Mouse (Mus musculus) adrenal gland, adult (tissue): Measurements from ENCODE around the gene Abi3.
A peak's percentile ranks its signal among the peaks of the same experiment; 100 is the strongest.
"Not testable (repeated sequence)": the region's sequence is repeated elsewhere in the genome, so short reads cannot be mapped to it uniquely, and the experiment has no call there.

Source experiments
- DNase-seq, 2 experiments: peaks; one replicate each; pipeline ENCODE4 v3.0.0; 2022 to 2023; ENCODE audit warnings: low spot score in 1 of 2; ENCODE audit not compliant: inconsistent age in 2 of 2

The Abi3 gene

GRCm38 (mm10) chr11:95842074-95842681 is at the start of gene Abi3:
Abi3 (minus strand) TSS chr11:95842476.
- DNase-seq: peak; percentile 51 to 78

DNA sequence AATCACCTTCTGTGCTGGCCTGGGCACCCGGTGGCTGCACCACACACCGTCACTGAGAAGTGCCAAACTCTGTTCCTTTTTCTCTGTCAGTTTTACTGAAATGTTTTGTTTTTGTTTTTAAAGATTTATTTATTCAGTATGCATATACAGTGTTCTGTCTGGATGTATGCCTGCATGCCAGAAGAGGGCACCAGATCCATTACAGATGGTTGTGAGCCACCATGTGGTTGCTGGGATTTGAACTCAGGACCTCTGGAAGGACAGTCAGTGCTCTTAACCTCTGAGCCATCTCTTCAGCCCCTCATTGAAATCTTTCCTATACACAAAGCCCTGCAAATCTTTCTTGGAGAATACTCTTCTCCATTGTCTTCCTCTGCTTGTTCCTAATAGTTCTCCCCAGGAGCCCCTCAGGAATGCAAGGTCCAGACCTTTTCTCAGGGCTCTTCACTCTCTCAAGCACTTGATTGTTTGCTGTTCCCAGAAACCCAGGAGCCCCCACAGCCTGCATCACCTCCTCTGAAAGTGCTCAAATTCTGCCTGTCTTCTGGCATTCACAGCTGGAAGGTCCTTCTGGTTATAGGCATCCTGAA is 48.3 kb upstream of the Abi3 start:
- no peak for DNase-seq

GRCm38 (mm10) chr11:95879861-95880260 is 37.6 kb upstream of the Abi3 start:
- not testable (repeated sequence) for DNase-seq

DNA sequence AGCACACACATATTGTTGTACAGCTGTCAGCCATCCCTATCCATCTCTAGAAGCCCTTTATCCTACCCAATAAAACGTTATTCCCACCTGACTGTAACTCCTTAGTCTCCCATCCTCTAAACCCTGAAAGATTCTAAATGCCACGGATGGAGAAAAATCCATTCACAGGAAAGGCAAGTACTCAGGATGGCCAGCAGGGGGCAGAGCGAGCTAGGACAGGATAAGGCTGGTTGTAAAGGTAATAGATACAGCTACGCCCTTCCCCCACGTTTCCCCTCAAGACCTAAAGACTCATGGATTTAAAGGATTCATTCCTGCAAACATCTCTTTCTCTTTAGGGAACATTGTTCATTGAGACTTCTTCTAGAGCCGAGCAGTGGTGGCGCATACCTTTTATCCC is 34.0 kb upstream of the Abi3 start:
- peak; percentile 49 to 76 for DNase-seq

- DNase-seq: peak in 1 of 2 experiments; percentile 24
Measured at GRCm38 (mm10) chr11:95875804-95876203, 33.5 kb upstream of the Abi3 start.

GRCm38 (mm10) chr11:95869918-95870470 is 27.7 kb upstream of the Abi3 start:
- DNase-seq: no peak

DNA sequence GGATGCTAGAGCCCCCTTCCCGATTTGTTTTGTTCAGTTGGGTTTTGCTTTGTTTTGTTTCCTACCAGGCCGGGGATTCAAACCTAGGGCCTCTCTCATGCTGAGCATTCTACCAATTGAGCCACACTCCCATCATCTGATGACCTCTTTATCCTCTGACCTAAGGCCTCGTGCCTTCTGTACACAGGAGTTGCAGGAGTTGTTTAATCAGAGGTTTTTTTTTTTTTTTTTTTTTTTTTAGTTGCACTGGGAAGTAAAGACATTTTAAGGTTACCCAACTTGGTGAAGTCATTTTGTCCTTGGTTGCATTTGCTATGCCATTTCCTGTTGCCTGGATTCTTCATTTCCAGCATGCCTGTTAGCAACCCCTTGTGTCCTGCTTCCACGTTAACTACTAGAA is 27.2 kb upstream of the Abi3 start:
- DNase-seq: no peak

DNA sequence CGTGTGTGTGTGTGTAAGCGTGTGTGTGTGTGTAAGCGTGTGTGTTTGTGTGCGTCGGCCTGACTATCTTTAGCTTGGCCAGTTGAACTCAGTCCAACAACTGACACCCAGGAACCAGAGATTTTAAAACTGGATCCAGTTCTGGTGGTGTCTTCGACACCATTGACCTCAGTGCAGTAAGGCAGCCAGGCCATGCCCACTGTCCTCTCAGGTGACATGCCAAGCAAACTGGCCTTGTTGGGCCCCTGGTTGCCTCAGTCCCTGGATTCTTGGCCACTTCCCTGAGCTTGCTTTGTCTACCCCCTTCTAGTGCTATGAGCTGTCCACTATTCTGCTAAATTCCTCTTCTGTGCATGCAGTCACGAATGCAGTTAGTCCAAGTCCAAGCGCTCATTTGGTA is 19.1 kb upstream of the Abi3 start:
- no peak for DNase-seq

DNA sequence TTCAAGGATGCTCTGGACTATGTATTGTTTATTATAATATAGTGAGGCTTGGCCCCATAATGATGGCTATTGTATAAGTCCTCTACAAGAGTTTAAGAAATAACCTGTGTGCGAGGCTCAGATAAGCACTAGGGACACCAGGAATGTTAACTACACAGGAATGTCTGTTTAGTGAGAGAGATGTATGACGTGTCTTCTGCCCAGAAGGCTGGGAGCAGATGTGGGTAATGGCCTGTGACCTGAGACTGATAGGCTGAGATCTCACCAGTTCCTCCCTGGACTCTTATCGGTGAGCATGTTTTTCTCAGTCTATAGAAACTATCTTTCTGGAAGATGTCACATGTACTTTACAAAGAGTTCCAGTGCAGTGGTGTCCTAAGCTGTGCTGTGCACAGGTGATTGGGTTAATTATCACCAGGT is 17.8 kb upstream of the Abi3 start:
- peak in 1 of 2 experiments; percentile 15 for DNase-seq

DNA sequence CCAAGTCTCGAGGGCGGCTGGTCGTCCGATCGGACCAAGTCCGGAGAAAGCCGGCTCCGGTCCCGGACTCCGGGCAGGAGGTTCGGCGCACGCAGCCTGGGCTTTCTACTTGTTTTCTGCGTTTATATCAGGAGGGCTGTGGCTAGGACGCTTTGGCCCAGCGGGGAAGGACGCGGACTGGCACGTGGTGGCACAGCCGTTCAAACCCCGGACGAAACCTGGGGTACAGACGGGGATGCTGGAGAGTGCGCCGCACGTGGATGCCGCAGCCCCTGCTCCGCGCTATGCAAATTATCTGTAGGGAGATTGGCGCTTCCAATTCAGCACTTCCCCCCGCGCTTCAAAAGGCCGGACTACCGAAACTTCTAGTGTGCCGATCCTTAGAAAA is 17.2 kb upstream of the Abi3 start:
- DNase-seq: peak in 1 of 2 experiments; percentile 96

DNA sequence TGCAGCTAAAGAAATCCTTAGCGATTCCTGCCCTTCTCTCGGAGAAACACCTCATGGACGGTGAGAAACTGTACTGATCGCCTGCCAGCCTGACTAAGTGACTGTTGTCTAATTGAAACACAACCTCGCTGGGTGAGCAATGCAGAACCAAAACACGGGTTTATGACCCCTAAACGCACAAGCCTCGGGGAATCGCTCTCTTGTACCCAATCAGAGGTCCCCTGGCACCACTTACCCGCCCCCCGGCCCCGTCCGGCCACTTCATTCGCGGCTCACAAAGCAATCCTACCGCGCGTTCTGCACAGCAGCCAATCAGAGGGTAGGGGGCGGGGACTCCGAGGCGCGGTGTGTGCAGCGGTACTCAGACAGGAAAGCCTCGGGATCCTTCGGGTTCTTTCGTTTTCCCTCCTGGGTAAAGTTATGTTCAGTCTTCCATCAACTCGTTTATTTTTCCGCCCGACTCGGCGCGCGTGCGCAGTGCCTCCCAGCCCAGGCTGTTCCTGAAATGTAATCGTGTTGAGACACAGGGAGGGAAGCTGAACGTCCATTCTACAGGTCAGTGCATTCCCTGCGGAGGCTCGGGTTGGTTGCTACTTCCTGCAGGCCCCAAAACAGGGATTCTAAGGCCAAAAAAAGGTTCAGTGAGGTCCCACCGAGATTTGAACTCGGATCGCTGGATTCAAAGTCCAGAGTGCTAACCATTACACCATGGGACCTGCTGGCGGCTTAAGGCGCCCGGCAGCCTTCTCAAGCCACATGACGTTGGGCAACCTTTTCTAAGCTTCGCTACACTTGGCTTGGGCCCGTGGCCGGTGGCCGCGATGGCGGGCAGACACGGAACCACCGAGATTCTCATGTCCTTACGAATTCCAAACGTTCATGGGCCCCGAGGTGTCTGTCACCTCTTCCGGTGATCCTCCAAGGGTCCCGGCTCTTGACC is 16.5 kb upstream of the Abi3 start:
- peak; percentile 98 to 99 for DNase-seq

DNA sequence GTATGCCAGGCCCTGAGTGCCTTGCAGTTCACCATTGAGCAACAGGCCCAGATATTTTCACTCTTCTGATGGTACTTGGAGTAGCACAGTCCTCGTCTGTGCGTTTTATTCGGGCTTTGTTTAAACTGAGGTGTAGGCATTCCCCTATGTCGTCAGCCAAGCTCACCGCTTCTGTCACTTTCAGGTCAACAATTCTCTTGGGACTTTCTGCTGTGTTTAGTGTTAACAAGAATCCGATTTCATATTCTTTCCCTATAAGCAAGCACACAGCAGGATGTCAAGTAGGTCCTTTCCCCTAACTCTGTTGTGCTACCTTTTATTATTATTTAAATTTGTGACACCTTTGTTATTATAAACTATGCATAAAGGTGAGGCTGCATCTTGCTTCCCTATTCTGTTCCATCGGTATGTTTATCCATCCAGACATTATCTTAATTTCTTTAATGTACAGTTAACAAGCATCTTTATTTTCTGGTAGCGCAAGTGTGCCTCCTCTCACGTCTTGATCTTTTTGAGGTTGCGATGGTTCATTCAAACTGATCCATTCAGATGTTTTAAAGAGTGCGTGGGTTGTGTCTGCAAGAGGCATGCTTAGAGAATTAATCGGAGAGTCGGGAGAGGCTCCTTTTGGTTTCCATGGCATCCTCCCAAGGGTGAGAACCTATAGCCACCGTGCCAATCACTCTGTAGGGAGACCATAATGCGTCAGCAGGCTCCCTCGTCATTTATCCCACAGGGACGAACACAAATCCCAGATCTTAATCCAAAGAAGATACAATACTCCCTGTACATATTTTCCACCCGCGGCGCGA is 15.6 kb upstream of the Abi3 start:
- peak in 1 of 2 experiments; percentile 29 for DNase-seq

DNA sequence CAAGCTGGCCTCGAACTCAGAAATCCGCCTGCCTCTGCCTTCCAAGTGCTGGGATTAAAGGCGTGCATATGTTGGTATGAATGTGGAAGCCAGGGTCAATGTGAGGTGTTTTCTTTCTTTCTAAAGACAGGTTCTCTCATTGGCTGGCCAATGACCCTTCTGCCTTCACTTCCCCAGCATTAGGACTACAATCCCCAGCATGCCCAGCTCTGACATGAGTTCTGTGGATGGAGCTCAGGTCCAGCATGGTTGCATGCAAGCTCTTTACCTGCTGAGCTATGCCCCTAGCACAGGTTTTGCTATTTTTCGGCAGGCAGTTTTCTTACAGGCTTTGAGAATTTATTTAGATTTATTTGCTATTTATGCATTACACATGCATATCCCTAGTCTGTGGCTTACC is 15.0 kb upstream of the Abi3 start:
- DNase-seq: no peak

GRCm38 (mm10) chr11:95853684-95854083 is 11.4 kb upstream of the Abi3 start:
- DNase-seq: peak; percentile 80 to 92

- peak in 1 of 2 experiments; percentile 62 for DNase-seq
Measured at GRCm38 (mm10) chr11:95850898-95851297, 8.6 kb upstream of the Abi3 start.

GRCm38 (mm10) chr11:95844935-95845334 is 2.7 kb upstream of the Abi3 start:
- no peak for DNase-seq

GRCm38 (mm10) chr11:95843421-95843950 is 1.2 kb upstream of the Abi3 start:
- no peak for DNase-seq

- peak; percentile 22 to 46 for DNase-seq
Measured at GRCm38 (mm10) chr11:95842953-95843352, 677 bp upstream of the Abi3 start.

DNA sequence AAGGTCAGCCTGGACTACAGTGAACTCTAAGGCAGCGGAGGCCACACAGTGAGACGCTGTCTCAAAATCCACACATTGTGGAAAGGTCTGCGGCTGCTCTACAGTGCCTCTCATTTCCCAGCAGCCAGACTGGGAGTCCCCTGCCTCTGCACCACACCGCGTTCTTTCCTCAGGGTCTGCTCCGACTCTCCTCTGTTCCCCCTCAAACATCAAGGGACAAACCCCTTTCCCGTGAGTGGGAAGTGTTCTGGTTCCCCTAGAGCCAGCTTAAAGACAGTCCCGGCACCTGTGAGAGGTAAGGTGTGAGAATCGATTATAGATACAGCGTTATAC is 812 bp downstream of the Abi3 start:
- peak in 1 of 2 experiments; percentile 24 for DNase-seq

GRCm38 (mm10) chr11:95840694-95841497 is 1.4 kb downstream of the Abi3 start:
- DNase-seq: peak in 1 of 2 experiments; percentile 24
